Mouse (Mus musculus): ENCODE measurements at regions not wholly inside any gene's neighbourhood (a gene's known extent, or its start where the extent isn't known, plus 50 kb on each side); places are given as distances from the start of the nearest gene placed in this dataset.

DNA sequence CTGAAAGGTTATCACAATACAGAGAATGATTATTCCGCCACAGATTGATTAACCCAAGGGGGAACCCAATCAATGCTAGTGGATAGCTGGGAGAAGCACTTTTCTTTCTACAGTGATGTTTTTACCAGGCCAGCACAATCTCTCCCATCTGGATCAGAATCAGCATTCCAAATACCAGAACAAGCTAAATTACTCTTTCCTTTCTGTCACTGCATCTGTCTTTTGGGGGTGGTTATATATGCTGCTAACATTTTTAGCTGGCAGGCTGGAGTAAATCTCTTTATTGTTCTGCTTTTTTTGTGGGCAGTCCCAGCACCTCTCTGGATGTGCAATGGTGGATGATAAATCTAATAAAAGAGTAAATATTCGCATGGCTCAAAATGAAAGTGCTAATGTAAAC is 242.3 kb upstream of the Cxxc4 start:
- TF ChIP-seq CTCF (IDR thresholded peaks at IDR 0.05; ENCODE audit: extremely low read depth, insufficient read depth, insufficient read length, insufficient replicate concordance) (no peak), POLR2A (IDR thresholded peaks at IDR 0.05; ENCODE audit: low read depth, low read length) (no peak)
- no peak for DNase-seq (ENCODE audit: low read depth in 1 of 2, low spot score in 2 of 2)
- Histone ChIP-seq H3K4me3 (ENCODE audit: extremely low read depth, insufficient read depth, insufficient read length) (no peak overlapping the region), H3K36me3 (ENCODE audit: control insufficient read depth, insufficient read depth, low read length) (no peaks in the 10 kb centered on the region), H3K27me3 (ENCODE audit: control insufficient read depth, insufficient read depth, low read length) (no peaks in the 10 kb centered on the region), H3K4me1 (ENCODE audit: control insufficient read depth, insufficient read depth, insufficient read length) (no peaks in the 10 kb centered on the region), H3K27ac (ENCODE audit: insufficient read depth, low read length) (no peak overlapping the region)
- 75% methylated on average over 2 of the region's 2 CpGs for WGBS

- no peaks in the 10 kb centered on the region for H3K4me1 ChIP-seq (ENCODE audit: control insufficient read depth, insufficient read depth, insufficient read length)
- TF ChIP-seq CTCF (IDR thresholded peaks at IDR 0.05; ENCODE audit: extremely low read depth, insufficient read depth, insufficient read length, insufficient replicate concordance) (no peak), POLR2A (IDR thresholded peaks at IDR 0.05; ENCODE audit: low read depth, low read length) (no peak)
- H3K36me3 ChIP-seq (ENCODE audit: control insufficient read depth, insufficient read depth, low read length) = no peaks in the 10 kb centered on the region
- WGBS = 89% methylated on average over 8 of the region's 8 CpGs
- no peak overlapping the region for H3K4me3 ChIP-seq (ENCODE audit: extremely low read depth, insufficient read depth, insufficient read length)
- no peak overlapping the region for H3K27ac ChIP-seq (ENCODE audit: insufficient read depth, low read length)
- DNase-seq (ENCODE audit: low read depth in 1 of 2, low spot score in 2 of 2) = no peak
- no peaks in the 10 kb centered on the region for H3K27me3 ChIP-seq (ENCODE audit: control insufficient read depth, insufficient read depth, low read length)
Observed at GRCm38 (mm10) chr3:133999965-134000364, 236.3 kb upstream of the Cxxc4 start.

DNA sequence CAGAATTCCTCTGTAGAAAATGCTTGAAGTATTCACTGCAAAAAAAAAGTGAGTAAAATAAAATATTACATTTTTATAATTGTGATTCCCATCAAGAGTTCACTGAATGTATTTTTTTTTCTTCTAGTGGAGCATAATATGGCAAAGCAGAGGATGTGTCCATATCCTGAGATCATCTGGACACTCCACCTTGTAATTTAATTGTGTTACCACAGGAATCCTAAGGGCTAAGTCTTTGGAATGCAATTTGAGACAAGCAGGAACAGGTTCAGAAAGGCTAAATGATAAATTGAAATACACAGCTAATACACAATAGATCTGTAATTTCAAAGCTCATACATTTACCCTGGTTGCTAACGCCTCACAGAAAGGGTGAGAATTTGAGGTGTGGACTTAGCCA is 235.7 kb upstream of the Cxxc4 start:
- no peaks in the 10 kb centered on the region for H3K36me3 ChIP-seq (ENCODE audit: control insufficient read depth, insufficient read depth, low read length)
- no peak for DNase-seq (ENCODE audit: low read depth in 1 of 2, low spot score in 2 of 2)
- WGBS = 74% methylated on average over 1 of the region's 1 CpGs
- no peaks in the 10 kb centered on the region for H3K27me3 ChIP-seq (ENCODE audit: control insufficient read depth, insufficient read depth, low read length)
- no peak for TF ChIP-seq POLR2A (IDR thresholded peaks at IDR 0.05; ENCODE audit: low read depth, low read length)
- TF ChIP-seq CTCF (IDR thresholded peaks at IDR 0.05; ENCODE audit: extremely low read depth, insufficient read depth, insufficient read length, insufficient replicate concordance) = no peak
- H3K4me1 ChIP-seq (ENCODE audit: control insufficient read depth, insufficient read depth, insufficient read length) = no peaks in the 10 kb centered on the region
- H3K4me3 ChIP-seq (ENCODE audit: extremely low read depth, insufficient read depth, insufficient read length) = no peak overlapping the region
- no peak overlapping the region for H3K27ac ChIP-seq (ENCODE audit: insufficient read depth, low read length)

DNA sequence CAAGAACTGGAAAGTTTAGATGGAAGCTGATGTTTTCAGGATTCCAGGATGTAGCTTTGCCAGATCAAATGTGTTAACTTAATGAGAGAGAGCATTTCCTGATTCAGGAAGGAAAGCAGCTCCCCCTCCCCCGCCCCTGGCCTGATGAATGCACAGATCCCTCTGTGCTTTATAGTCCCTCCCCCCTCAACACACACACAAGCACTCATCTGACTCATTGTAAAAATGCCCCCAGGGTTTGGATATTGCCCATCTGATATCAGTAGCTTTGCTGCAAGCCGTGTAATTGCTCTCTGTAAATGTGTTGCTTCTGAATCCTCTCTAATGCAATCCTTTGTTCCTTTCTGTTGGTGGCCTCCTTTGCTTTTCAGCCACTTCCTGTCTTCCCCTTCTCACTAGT is 221.5 kb upstream of the Cxxc4 start:
- Histone ChIP-seq H3K27ac (ENCODE audit: insufficient read depth, low read length) (no peak overlapping the region), H3K36me3 (ENCODE audit: control insufficient read depth, insufficient read depth, low read length) (no peaks in the 10 kb centered on the region), H3K4me1 (ENCODE audit: control insufficient read depth, insufficient read depth, insufficient read length) (no peaks in the 10 kb centered on the region), H3K27me3 (ENCODE audit: control insufficient read depth, insufficient read depth, low read length) (no peaks in the 10 kb centered on the region), H3K4me3 (ENCODE audit: extremely low read depth, insufficient read depth, insufficient read length) (no peak overlapping the region)
- TF ChIP-seq CTCF (IDR thresholded peaks at IDR 0.05; ENCODE audit: extremely low read depth, insufficient read depth, insufficient read length, insufficient replicate concordance) (no peak), POLR2A (IDR thresholded peaks at IDR 0.05; ENCODE audit: low read depth, low read length) (no peak)
- 71% methylated on average over 2 of the region's 2 CpGs for WGBS
- DNase-seq (ENCODE audit: low read depth in 1 of 2, low spot score in 2 of 2) = no peak

DNA sequence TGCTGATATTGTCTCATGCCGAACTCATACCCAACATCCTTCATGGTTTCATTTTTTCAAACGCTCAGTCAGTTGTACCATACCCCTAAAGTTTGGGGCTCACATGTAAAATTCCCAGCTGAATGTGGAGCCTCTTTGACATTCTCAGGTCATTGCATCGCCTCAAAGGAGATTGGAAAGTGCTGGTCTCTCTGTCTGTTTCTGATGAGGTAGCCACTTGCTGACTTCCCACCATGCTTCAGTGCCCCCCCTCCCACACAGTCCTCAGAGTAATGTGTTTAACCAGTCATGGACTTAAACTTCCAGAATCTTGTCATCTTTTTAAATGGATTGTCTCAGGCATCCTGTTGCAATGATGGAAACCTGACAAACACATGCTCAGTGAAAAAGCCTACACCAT is 220.9 kb upstream of the Cxxc4 start:
- WGBS = 94% methylated on average over 3 of the region's 3 CpGs
- no peak for TF ChIP-seq CTCF (IDR thresholded peaks at IDR 0.05; ENCODE audit: extremely low read depth, insufficient read depth, insufficient read length, insufficient replicate concordance)
- no peak for TF ChIP-seq POLR2A (IDR thresholded peaks at IDR 0.05; ENCODE audit: low read depth, low read length)
- Histone ChIP-seq H3K4me3 (ENCODE audit: extremely low read depth, insufficient read depth, insufficient read length) (no peak overlapping the region), H3K27ac (ENCODE audit: insufficient read depth, low read length) (no peak overlapping the region), H3K4me1 (ENCODE audit: control insufficient read depth, insufficient read depth, insufficient read length) (no peaks in the 10 kb centered on the region), H3K36me3 (ENCODE audit: control insufficient read depth, insufficient read depth, low read length) (no peaks in the 10 kb centered on the region), H3K27me3 (ENCODE audit: control insufficient read depth, insufficient read depth, low read length) (no peaks in the 10 kb centered on the region)
- no peak for DNase-seq (ENCODE audit: low read depth in 1 of 2, low spot score in 2 of 2)

DNA sequence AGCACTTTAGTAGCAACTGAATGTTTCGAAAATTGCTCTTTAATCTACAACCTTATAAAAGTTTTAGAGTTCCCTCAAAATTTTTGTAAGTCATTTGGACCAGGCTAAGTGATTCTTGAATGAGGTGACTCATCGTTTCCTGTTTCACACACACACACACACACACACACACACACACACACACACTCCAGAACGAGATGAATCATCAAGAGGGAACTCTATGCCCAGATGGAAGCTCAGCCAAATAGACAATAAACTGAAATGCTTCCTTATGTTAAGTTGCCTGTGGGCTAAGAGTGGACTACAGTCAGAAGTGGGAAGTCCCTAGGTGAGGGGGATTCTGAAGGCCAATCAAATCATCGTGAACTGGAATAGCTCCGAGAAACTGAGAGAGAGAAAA is 202.4 kb upstream of the Cxxc4 start:
- TF ChIP-seq CTCF (IDR thresholded peaks at IDR 0.05; ENCODE audit: extremely low read depth, insufficient read depth, insufficient read length, insufficient replicate concordance) (no peak), POLR2A (IDR thresholded peaks at IDR 0.05; ENCODE audit: low read depth, low read length) (no peak)
- H3K27ac ChIP-seq (ENCODE audit: insufficient read depth, low read length) = no peak overlapping the region
- H3K4me1 ChIP-seq (ENCODE audit: control insufficient read depth, insufficient read depth, insufficient read length) = no peaks in the 10 kb centered on the region
- no peak for DNase-seq (ENCODE audit: low read depth in 1 of 2, low spot score in 2 of 2)
- H3K36me3 ChIP-seq (ENCODE audit: control insufficient read depth, insufficient read depth, low read length) = no peaks in the 10 kb centered on the region
- no peaks in the 10 kb centered on the region for H3K27me3 ChIP-seq (ENCODE audit: control insufficient read depth, insufficient read depth, low read length)
- WGBS = 55% methylated on average over 5 of the region's 5 CpGs
- H3K4me3 ChIP-seq (ENCODE audit: extremely low read depth, insufficient read depth, insufficient read length) = no peak overlapping the region

- H3K4me1 ChIP-seq (ENCODE audit: control insufficient read depth, insufficient read depth, insufficient read length) = no peaks in the 10 kb centered on the region
- no peak overlapping the region for H3K27ac ChIP-seq (ENCODE audit: insufficient read depth, low read length)
- TF ChIP-seq POLR2A (IDR thresholded peaks at IDR 0.05; ENCODE audit: low read depth, low read length) (no peak), CTCF (IDR thresholded peaks at IDR 0.05; ENCODE audit: extremely low read depth, insufficient read depth, insufficient read length, insufficient replicate concordance) (no peak)
- DNase-seq (ENCODE audit: low read depth in 1 of 2, low spot score in 2 of 2) = no peak
- no peaks in the 10 kb centered on the region for H3K36me3 ChIP-seq (ENCODE audit: control insufficient read depth, insufficient read depth, low read length)
- no peak overlapping the region for H3K4me3 ChIP-seq (ENCODE audit: extremely low read depth, insufficient read depth, insufficient read length)
- WGBS = 92% methylated on average over 6 of the region's 6 CpGs
- H3K27me3 ChIP-seq (ENCODE audit: control insufficient read depth, insufficient read depth, low read length) = no peaks in the 10 kb centered on the region
Observed at GRCm38 (mm10) chr3:134036310-134036934, 199.9 kb upstream of the Cxxc4 start.
